17 mouse cellular contexts compared by ENCODE assay signal in the genomic region with DNA sequence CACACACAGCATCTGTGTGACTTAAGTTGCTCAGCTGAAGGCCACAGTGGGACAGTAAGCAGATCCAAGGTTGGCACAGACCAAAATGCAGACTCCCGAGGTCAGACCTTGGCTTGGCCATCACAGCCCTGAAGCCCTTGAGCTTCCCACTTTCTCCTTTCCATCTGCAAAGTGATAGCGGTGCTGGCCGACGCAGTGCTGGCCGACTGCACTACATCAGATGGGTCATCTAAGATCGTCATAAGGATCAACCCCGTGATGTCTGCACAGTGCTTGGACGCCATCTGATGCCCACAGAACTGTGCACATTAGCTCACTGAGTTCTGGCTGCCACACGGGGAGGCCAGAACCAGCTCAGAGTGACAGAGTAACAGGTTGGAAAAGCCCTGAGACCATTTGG.
DNase-seq lines count a peak whose midpoint lies in the region; ATAC-seq and TF ChIP-seq lines count a peak whose summit lies in the region.
"Had no signal": no experiment of that assay in that cellular context is flagged by ENCODE, and none has a peak within 500 bp of the region (broad histone marks: within the 10 kb centered on the region; RNA-seq: fewer than 3 reads in every experiment).

No protein-coding gene starts in this region.

- peak; percentile 62 for DNase-seq in gastrocnemius, adult 2 months
- DNase-seq in gastrocnemius, postnatal 25 days, result no peak
- no peak for DNase-seq in midbrain, embryonic 11.5 days (ENCODE audit: low spot score, missing footprints)
- DNase-seq in cerebellum, adult 8-10 months, result peak; percentile 27
- DNase-seq in midbrain, postnatal 0 days (ENCODE audit: low spot score), result no peak
- DNase-seq in left cerebral cortex, adult 18-20 months (ENCODE audit: low spot score in 2 of 2), result no peak
- DNase-seq: heart, postnatal 14 days; liver, postnatal 0 days; lung, postnatal 36 days; thymus, postnatal 25 days had no signal

- peaks cover 9% of the 10 kb centered on the region; the same call in 1 of the 2 replicates for H3K36me3 ChIP-seq in midbrain, embryonic 16.5 days (ENCODE audit: control insufficient read depth, insufficient read depth, low read length)
- no peaks in the 10 kb centered on the region for H3K36me3 ChIP-seq in midbrain, embryonic 11.5 days (ENCODE audit: control insufficient read depth, insufficient read depth, low read length)
- peaks cover 16% of the 10 kb centered on the region; the same call in 1 of the 2 replicates for H3K36me3 ChIP-seq in midbrain, postnatal 0 days (ENCODE audit: insufficient read depth, low read length)
- H3K36me3 ChIP-seq: embryonic facial prominence, embryonic 12.5 days; G1E; limb, embryonic 15.5 days had no signal

- intact Hi-C loops in gastrocnemius, adult 2 months (cut with DNase I), result no loop called here

- 83% methylated on average over 9 of the region's 9 CpGs for WGBS in midbrain, embryonic 16.5 days
- WGBS in midbrain, embryonic 11.5 days, result 90% methylated on average over 9 of the region's 9 CpGs
- 81% methylated on average over 9 of the region's 9 CpGs for WGBS in midbrain, postnatal 0 days

- TF ChIP-seq CTCF in gastrocnemius, adult 2 months (IDR thresholded peaks at IDR 0.05), result no peak
- TF ChIP-seq CTCF in midbrain, postnatal 0 days (IDR thresholded peaks at IDR 0.05), result no peak

- no peaks in the 10 kb centered on the region for H3K9me3 ChIP-seq in midbrain, embryonic 16.5 days (replicated peaks; ENCODE audit: control insufficient read depth, low read length, poor library complexity, severe bottlenecking)
- H3K9me3 ChIP-seq in midbrain, embryonic 11.5 days (ENCODE audit: control insufficient read depth, low read length), result no peaks in the 10 kb centered on the region
- no peaks in the 10 kb centered on the region for H3K9me3 ChIP-seq in midbrain, postnatal 0 days (ENCODE audit: low read length)
- H3K9me3 ChIP-seq: embryonic facial prominence, embryonic 12.5 days; limb, embryonic 15.5 days; neural tube, embryonic 13.5 days had no signal

- no peak for ATAC-seq in midbrain, embryonic 16.5 days
- ATAC-seq in midbrain, embryonic 11.5 days (ENCODE audit: low FRiP score), result no peak
- no peak for ATAC-seq in midbrain, postnatal 0 days (ENCODE audit: low FRiP score)
- no peak for ATAC-seq in inflammation-experienced regulatory T-cells, adult 6 months
- ATAC-seq: intestine, embryonic 16.5 days; liver, postnatal 0 days had no signal

- H3K4me1 ChIP-seq in midbrain, embryonic 16.5 days (ENCODE audit: control insufficient read depth, insufficient read depth, low read length), result peaks cover 36% of the 10 kb centered on the region
- peaks cover 13% of the 10 kb centered on the region for H3K4me1 ChIP-seq in midbrain, embryonic 11.5 days (ENCODE audit: control insufficient read depth, insufficient read depth, low read length)
- H3K4me1 ChIP-seq in midbrain, postnatal 0 days (ENCODE audit: insufficient read depth, low read length), result peaks cover 19% of the 10 kb centered on the region

- H3K4me2 ChIP-seq in midbrain, embryonic 16.5 days (ENCODE audit: low read length), result no peak overlapping the region
- H3K4me2 ChIP-seq in midbrain, embryonic 11.5 days, result no peak overlapping the region
- H3K4me2 ChIP-seq in midbrain, postnatal 0 days (ENCODE audit: low read depth, low read length, poor library complexity, severe bottlenecking), result no peak overlapping the region
- H3K4me2 ChIP-seq: embryonic facial prominence, embryonic 12.5 days; limb, embryonic 15.5 days; neural tube, embryonic 13.5 days had no signal

- no peaks in the 10 kb centered on the region for H3K27me3 ChIP-seq in midbrain, embryonic 16.5 days (ENCODE audit: control insufficient read depth, insufficient read depth, low read depth, low read length)
- no peaks in the 10 kb centered on the region for H3K27me3 ChIP-seq in midbrain, embryonic 11.5 days (ENCODE audit: control insufficient read depth, insufficient read depth, low read length)
- no peaks in the 10 kb centered on the region for H3K27me3 ChIP-seq in midbrain, postnatal 0 days (ENCODE audit: insufficient read depth, low read length)
- H3K27me3 ChIP-seq: embryonic facial prominence, embryonic 12.5 days; limb, embryonic 15.5 days; neural tube, embryonic 13.5 days had no signal

- no peak overlapping the region for H3K9ac ChIP-seq in midbrain, embryonic 16.5 days (ENCODE audit: low read depth, low read length)
- H3K9ac ChIP-seq in midbrain, embryonic 11.5 days (ENCODE audit: low read length), result no peak overlapping the region
- no peak overlapping the region for H3K9ac ChIP-seq in midbrain, postnatal 0 days (replicated peaks; ENCODE audit: low read length, poor library complexity, severe bottlenecking)
- H3K9ac ChIP-seq: embryonic facial prominence, embryonic 12.5 days; limb, embryonic 15.5 days; liver, postnatal 0 days; neural tube, embryonic 13.5 days had no signal

- no peak overlapping the region for H3K27ac ChIP-seq in gastrocnemius, adult 2 months
- peak overlapping the region; percentile 51 for H3K27ac ChIP-seq in midbrain, embryonic 16.5 days (ENCODE audit: low read length)
- H3K27ac ChIP-seq in midbrain, embryonic 11.5 days (ENCODE audit: low read depth, low read length), result no peak overlapping the region
- H3K27ac ChIP-seq in midbrain, postnatal 0 days (ENCODE audit: low read depth, low read length), result peak overlapping the region; percentile 49
- H3K27ac ChIP-seq: embryonic facial prominence, embryonic 12.5 days; limb, embryonic 15.5 days; neural tube, embryonic 13.5 days had no signal

- H3K4me3 ChIP-seq in gastrocnemius, adult 2 months, result no peak overlapping the region
- H3K4me3 ChIP-seq in midbrain, embryonic 16.5 days (ENCODE audit: low read depth, low read length), result no peak overlapping the region
- no peak overlapping the region for H3K4me3 ChIP-seq in midbrain, embryonic 11.5 days (ENCODE audit: low read depth, low read length)
- no peak overlapping the region for H3K4me3 ChIP-seq in midbrain, postnatal 0 days (ENCODE audit: low read depth, low read length)
- H3K4me3 ChIP-seq: embryonic facial prominence, embryonic 12.5 days; limb, embryonic 15.5 days; neural tube, embryonic 13.5 days had no signal

Comparison
In these comparisons a context has a peak if more than half of its experiments do, and no peak if none do; other contexts are left out.
1. DNase-seq: peak in gastrocnemius, adult 2 months (single experiment) and cerebellum, adult 8-10 months (single experiment); none in gastrocnemius, postnatal 25 days (single experiment), midbrain, embryonic 11.5 days (single experiment), midbrain, postnatal 0 days (single experiment) and left cerebral cortex, adult 18-20 months (0 of 2).
2. H3K27ac ChIP-seq: peak in midbrain, embryonic 16.5 days (single experiment) and midbrain, postnatal 0 days (single experiment); none in gastrocnemius, adult 2 months (single experiment) and midbrain, embryonic 11.5 days (single experiment).